Mouse (Mus musculus): ENCODE measurements around the gene Pttg1ip. TPM values are rescaled to one million over a fixed set of nuclear protein-coding genes. Genes with fewer than 3 reads are reported as not detected.

The Pttg1ip gene
- total RNA-seq, 1 experiment: 115 TPM

Other genes with a start within 250 kb of the Pttg1ip start
- 6.3 and 9.5 TPM in 2 replicates for gene Adarb1, start 163.4 kb upstream of the Pttg1ip start, total RNA-seq (2012; rRNA removed)
- 29.1 and 33.6 TPM in 2 replicates for gene Fam207a, start 65.9 kb upstream of the Pttg1ip start, total RNA-seq (2012; rRNA removed)
- gene Itgb2, start 51.5 kb upstream of the Pttg1ip start, total RNA-seq (2012; rRNA removed): 0.42 and 0.54 TPM in 2 replicates
- gene Sumo3, start 24.4 kb downstream of the Pttg1ip start, total RNA-seq (2012; rRNA removed): 139 and 148 TPM in 2 replicates
- gene Gm49325, start 24.5 kb downstream of the Pttg1ip start, total RNA-seq (2012; rRNA removed): 1.7 and 5.4 TPM in 2 replicates
- 21.2 and 32.7 TPM in 2 replicates for gene Ube2g2, start 40.6 kb downstream of the Pttg1ip start, total RNA-seq (2012; rRNA removed)
- gene Tspear, start 104.8 kb downstream of the Pttg1ip start, total RNA-seq (2012; rRNA removed): 0.49 and 0.90 TPM in 2 replicates
- gene Gm19402, start 109.0 kb downstream of the Pttg1ip start, total RNA-seq (2012; rRNA removed): not detected in 2 replicates
- gene Gm9508, start 115.5 kb downstream of the Pttg1ip start, total RNA-seq (2012; rRNA removed): not detected in 2 replicates
- gene Gm10272, start 124.9 kb downstream of the Pttg1ip start, total RNA-seq (2012; rRNA removed): not detected in 2 replicates
- not detected in 2 replicates for gene Gm10024, start 129.7 kb downstream of the Pttg1ip start, total RNA-seq (2012; rRNA removed)
- gene Gm10142, start 134.1 kb downstream of the Pttg1ip start, total RNA-seq (2012; rRNA removed): not detected in 2 replicates
- gene Krtap12-1, start 138.9 kb downstream of the Pttg1ip start, total RNA-seq (2012; rRNA removed): not detected in 2 replicates
- not detected in 2 replicates for gene Gm10100, start 144.8 kb downstream of the Pttg1ip start, total RNA-seq (2012; rRNA removed)
- not detected in 2 replicates for gene Gm18596, start 160.9 kb downstream of the Pttg1ip start, total RNA-seq (2012; rRNA removed)
- not detected in 2 replicates for gene Gm9736, start 169.6 kb downstream of the Pttg1ip start, total RNA-seq (2012; rRNA removed)
- not detected in 2 replicates for gene Gm3233, start 178.0 kb downstream of the Pttg1ip start, total RNA-seq (2012; rRNA removed)
- not detected in 2 replicates for gene Gm3238, start 189.6 kb downstream of the Pttg1ip start, total RNA-seq (2012; rRNA removed)
- not detected in 2 replicates for gene Gm7138, start 195.2 kb downstream of the Pttg1ip start, total RNA-seq (2012; rRNA removed)
- gene Gm3250, start 200.8 kb downstream of the Pttg1ip start, total RNA-seq (2012; rRNA removed): not detected in 2 replicates
- gene Gm7137, start 206.5 kb downstream of the Pttg1ip start, total RNA-seq (2012; rRNA removed): not detected in 2 replicates
- not detected in 2 replicates for gene Gm9639, start 213.4 kb downstream of the Pttg1ip start, total RNA-seq (2012; rRNA removed)
- gene Gm19668, start 217.4 kb downstream of the Pttg1ip start, total RNA-seq (2012; rRNA removed): not detected in 2 replicates
- gene Gm9507, start 230.1 kb downstream of the Pttg1ip start, total RNA-seq (2012; rRNA removed): not detected in 2 replicates
- not detected in 2 replicates for gene Gm2696, start 233.0 kb downstream of the Pttg1ip start, total RNA-seq (2012; rRNA removed)
- not detected in 2 replicates for gene Krtap10-4, start 245.4 kb downstream of the Pttg1ip start, total RNA-seq (2012; rRNA removed)